In the genomic region with DNA sequence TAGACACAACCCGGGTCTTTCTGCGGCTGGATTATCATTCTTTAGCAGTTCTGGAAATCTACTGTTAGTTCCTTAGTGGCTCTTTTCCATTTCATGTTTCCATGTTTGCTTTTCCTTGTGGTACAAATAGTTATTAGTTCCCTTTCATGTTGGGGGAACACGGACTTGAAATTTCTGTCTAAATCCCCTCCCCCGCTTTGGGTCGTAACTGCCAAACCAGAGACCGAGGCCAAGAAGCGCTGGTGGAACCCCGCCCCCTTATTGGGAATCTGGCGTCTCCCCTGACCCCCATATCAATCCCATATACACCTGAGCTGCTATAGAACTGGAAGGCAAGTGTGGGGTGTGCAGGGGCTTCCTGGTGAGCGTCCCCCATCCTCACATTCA, we compare ENCODE assay signal across 7 mouse cellular contexts. TPM values are rescaled to one million over a fixed set of nuclear protein-coding genes. Genes with fewer than 3 reads are reported as not detected.
DNase-seq lines count a peak whose midpoint lies in the region; ATAC-seq and TF ChIP-seq lines count a peak whose summit lies in the region.

No protein-coding gene starts in this region.

- H3K4me3 ChIP-seq in C2C12 (ENCODE audit: insufficient read depth, poor library complexity, severe bottlenecking), result peak overlapping the region; percentile 34
- peak overlapping the region; percentile 40; the same call in 1 of the 2 replicates for H3K4me3 ChIP-seq in forebrain, embryonic 16.5 days (replicated peaks; ENCODE audit: low read length)
- peak overlapping the region; percentile 37 for H3K4me3 ChIP-seq in limb, embryonic 14.5 days (replicated peaks; ENCODE audit: low read length)
- H3K4me3 ChIP-seq in stomach, embryonic 16.5 days (replicated peaks; ENCODE audit: low read length), result peak overlapping the region; percentile 81

- peaks cover 55% of the 10 kb centered on the region for H3K4me1 ChIP-seq in forebrain, embryonic 16.5 days (replicated peaks; ENCODE audit: control insufficient read depth, insufficient read depth, low read length)
- peaks cover 36% of the 10 kb centered on the region for H3K4me1 ChIP-seq in limb, embryonic 14.5 days (ENCODE audit: control insufficient read depth, insufficient read depth, low read length)
- H3K4me1 ChIP-seq in stomach, embryonic 16.5 days (ENCODE audit: control insufficient read depth, insufficient read depth, low read length), result peaks cover 19% of the 10 kb centered on the region

- H3K9me3 ChIP-seq in forebrain, embryonic 16.5 days (ENCODE audit: control insufficient read depth, low read length), result no peaks in the 10 kb centered on the region
- H3K9me3 ChIP-seq in limb, embryonic 14.5 days (ENCODE audit: control insufficient read depth, low read length), result no peaks in the 10 kb centered on the region
- H3K9me3 ChIP-seq in stomach, embryonic 16.5 days (replicated peaks; ENCODE audit: control insufficient read depth, low read length), result no peaks in the 10 kb centered on the region

- H3K36me3 ChIP-seq in C2C12 (ENCODE audit: control insufficient read depth, insufficient read depth), result no peaks in the 10 kb centered on the region
- peaks cover 2% of the 10 kb centered on the region; the same call in 1 of the 2 replicates for H3K36me3 ChIP-seq in forebrain, embryonic 16.5 days (ENCODE audit: control insufficient read depth, insufficient read depth)
- no peaks in the 10 kb centered on the region for H3K36me3 ChIP-seq in limb, embryonic 14.5 days (ENCODE audit: control insufficient read depth, insufficient read depth, low read length)
- no peaks in the 10 kb centered on the region for H3K36me3 ChIP-seq in stomach, embryonic 16.5 days (ENCODE audit: control insufficient read depth, insufficient read depth, low read length)

- H3K27ac ChIP-seq in forebrain, embryonic 16.5 days (ENCODE audit: low read length), result no peak overlapping the region
- H3K27ac ChIP-seq in limb, embryonic 14.5 days (replicated peaks; ENCODE audit: low read depth, low read length), result peak overlapping the region; percentile 67
- peak overlapping the region; percentile 98 for H3K27ac ChIP-seq in stomach, embryonic 16.5 days (ENCODE audit: low read length)

- peak overlapping the region; percentile 71 for H3K4me2 ChIP-seq in forebrain, embryonic 16.5 days (ENCODE audit: low read length)
- peak overlapping the region; percentile 99 for H3K4me2 ChIP-seq in limb, embryonic 14.5 days (replicated peaks; ENCODE audit: low read depth, low read length, severe bottlenecking)
- peak overlapping the region; percentile 100 for H3K4me2 ChIP-seq in stomach, embryonic 16.5 days (ENCODE audit: low read depth, low read length)

- ATAC-seq in forebrain, embryonic 16.5 days, result no peak
- ATAC-seq in limb, embryonic 14.5 days (ENCODE audit: low FRiP score, low read depth), result no peak
- no peak for ATAC-seq in stomach, embryonic 16.5 days (ENCODE audit: insufficient read depth, low FRiP score)

- peak; percentile 35 for DNase-seq in 416B (ENCODE audit: low read depth)
- no peak for DNase-seq in limb, embryonic 14.5 days (ENCODE audit: low spot score)
- no peak for DNase-seq in frontal cortex, adult 2 months (ENCODE audit: extremely low spot score in 1 of 2, low spot score in 1 of 2)
- no peak for DNase-seq in layer of hippocampus, adult 11-12 months (ENCODE audit: low spot score)

- no peaks in the 10 kb centered on the region for H3K27me3 ChIP-seq in C2C12 (ENCODE audit: control insufficient read depth, insufficient read depth, insufficient read length)
- H3K27me3 ChIP-seq in forebrain, embryonic 16.5 days (replicated peaks; ENCODE audit: control insufficient read depth, insufficient read depth, low read length), result peaks cover 13% of the 10 kb centered on the region
- H3K27me3 ChIP-seq in limb, embryonic 14.5 days (ENCODE audit: control insufficient read depth, insufficient read depth, low read length), result peaks cover 6% of the 10 kb centered on the region; the same call in 1 of the 2 replicates
- H3K27me3 ChIP-seq in stomach, embryonic 16.5 days (ENCODE audit: control insufficient read depth, insufficient read depth, low read length), result no peaks in the 10 kb centered on the region

- 4% methylated on average over 10 of the region's 10 CpGs for WGBS in forebrain, embryonic 16.5 days
- 4% methylated on average over 10 of the region's 10 CpGs for WGBS in limb, embryonic 14.5 days
- 6% methylated on average over 10 of the region's 10 CpGs for WGBS in stomach, embryonic 16.5 days

- peaks cover 26% of the 10 kb centered on the region for H3K79me2 ChIP-seq in C2C12 (ENCODE audit: control insufficient read depth, insufficient read depth)

- H3K79me3 ChIP-seq in C2C12 (ENCODE audit: low read depth), result no peaks in the 10 kb centered on the region

- TF ChIP-seq POLR2A in limb, embryonic 14.5 days (IDR thresholded peaks at IDR 0.05; ENCODE audit: borderline replicate concordance, extremely low read depth, insufficient read depth, insufficient read length), result no peak

- no peak for TF ChIP-seq CTCF in C2C12 (IDR thresholded peaks at IDR 0.05; ENCODE audit: control insufficient read depth, insufficient read depth, insufficient read length)

- H3K9ac ChIP-seq in forebrain, embryonic 16.5 days (replicated peaks; ENCODE audit: low read depth, low read length), result no peak overlapping the region
- peak overlapping the region; percentile 58 for H3K9ac ChIP-seq in limb, embryonic 14.5 days (ENCODE audit: low read depth, low read length, severe bottlenecking)
- peak overlapping the region; percentile 86 for H3K9ac ChIP-seq in stomach, embryonic 16.5 days (ENCODE audit: low read length)

- peak overlapping the region; percentile 56 for H3ac ChIP-seq in C2C12 (ENCODE audit: control insufficient read depth, insufficient read length, low read depth)

TF ChIP-seq in C2C12, 6 proteins besides CTCF, POLR2A, EP300 and RAD21:
- TF ChIP-seq MYOD1 (IDR thresholded peaks at IDR 0.05; ENCODE audit: control insufficient read depth, insufficient read length, low read depth), result no peak
- no peak for TF ChIP-seq USF1 (IDR thresholded peaks at IDR 0.05; ENCODE audit: low read depth)
- TF ChIP-seq MAX (IDR thresholded peaks at IDR 0.05), result no peak
- TF ChIP-seq MYOG (IDR thresholded peaks at IDR 0.05; ENCODE audit: control insufficient read depth, extremely low read depth, insufficient read length), result no peak
- no peak for TF ChIP-seq CEBPB (IDR thresholded peaks at IDR 0.05; ENCODE audit: low read depth)
- no peak for TF ChIP-seq FOSL1 (IDR thresholded peaks at IDR 0.05; ENCODE audit: insufficient read depth, low read length, poor library complexity, severe bottlenecking)
TF ChIP-seq in C2C12: peak in this region for 0.

RNA-seq across cellular contexts. Expression of a gene that starts 0.8 kb away (rescaled TPM):
- 29.5 TPM for polyA plus RNA-seq in C2C12 (2012; fragmentation: generic; extraction: Trizol)
- 0.51 and 0.77 TPM in 2 replicates for polyA plus RNA-seq in forebrain, embryonic 16.5 days (2015; fragmentation: Nextera tagmentation; extraction: Ambion mirVana)
- 13.4 and 14.7 TPM in 2 replicates for polyA plus RNA-seq in limb, embryonic 14.5 days (2012; rRNA removed)
- 2.7 and 3.4 TPM in 2 replicates for polyA plus RNA-seq in limb, embryonic 14.5 days (2014; fragmentation: Nextera tagmentation; extraction: Ambion mirVana)
- polyA plus RNA-seq in stomach, embryonic 16.5 days (2015; fragmentation: Nextera tagmentation; extraction: Ambion mirVana), result 8.0 and 9.2 TPM in 2 replicates
- 15.2 and 15.3 TPM in 2 replicates for polyA plus RNA-seq in frontal cortex, adult 2 months (2012; rRNA removed)

RNA-seq across cellular contexts. Expression of a gene that starts 7.2 kb away (rescaled TPM):
- not detected for polyA plus RNA-seq in C2C12 (2012; fragmentation: generic; extraction: Trizol)
- polyA plus RNA-seq in forebrain, embryonic 16.5 days (2015; fragmentation: Nextera tagmentation; extraction: Ambion mirVana), result 0.77 TPM in 1 of 2 replicates, not detected in the other
- 2.4 and 2.8 TPM in 2 replicates for polyA plus RNA-seq in limb, embryonic 14.5 days (2012; rRNA removed)
- polyA plus RNA-seq in limb, embryonic 14.5 days (2014; fragmentation: Nextera tagmentation; extraction: Ambion mirVana), result not detected in 2 replicates
- not detected in 2 replicates for polyA plus RNA-seq in stomach, embryonic 16.5 days (2015; fragmentation: Nextera tagmentation; extraction: Ambion mirVana)
- 5.1 and 6.3 TPM in 2 replicates for polyA plus RNA-seq in frontal cortex, adult 2 months (2012; rRNA removed)

RNA-seq across cellular contexts. Expression of a gene that starts 16.3 kb away (rescaled TPM):
- polyA plus RNA-seq in C2C12 (2012; fragmentation: generic; extraction: Trizol), result 11.0 TPM
- 43.6 and 46.7 TPM in 2 replicates for polyA plus RNA-seq in forebrain, embryonic 16.5 days (2015; fragmentation: Nextera tagmentation; extraction: Ambion mirVana)
- polyA plus RNA-seq in limb, embryonic 14.5 days (2012; rRNA removed), result 32.8 and 36.0 TPM in 2 replicates
- polyA plus RNA-seq in limb, embryonic 14.5 days (2014; fragmentation: Nextera tagmentation; extraction: Ambion mirVana), result 26.8 and 27.1 TPM in 2 replicates
- polyA plus RNA-seq in stomach, embryonic 16.5 days (2015; fragmentation: Nextera tagmentation; extraction: Ambion mirVana), result 27.5 and 28.6 TPM in 2 replicates
- polyA plus RNA-seq in frontal cortex, adult 2 months (2012; rRNA removed), result 43.7 and 47.7 TPM in 2 replicates

RNA-seq across cellular contexts. Expression of a gene that starts 22.8 kb away (rescaled TPM):
- polyA plus RNA-seq in C2C12 (2012; fragmentation: generic; extraction: Trizol), result 446 TPM
- 139 and 156 TPM in 2 replicates for polyA plus RNA-seq in forebrain, embryonic 16.5 days (2015; fragmentation: Nextera tagmentation; extraction: Ambion mirVana)
- 247 and 268 TPM in 2 replicates for polyA plus RNA-seq in limb, embryonic 14.5 days (2012; rRNA removed)
- 473 and 476 TPM in 2 replicates for polyA plus RNA-seq in limb, embryonic 14.5 days (2014; fragmentation: Nextera tagmentation; extraction: Ambion mirVana)
- 322 and 323 TPM in 2 replicates for polyA plus RNA-seq in stomach, embryonic 16.5 days (2015; fragmentation: Nextera tagmentation; extraction: Ambion mirVana)
- polyA plus RNA-seq in frontal cortex, adult 2 months (2012; rRNA removed), result 7.1 TPM in 2 replicates

RNA-seq across cellular contexts. Expression of a gene that starts 22.8 kb away (rescaled TPM):
- 86.3 TPM for polyA plus RNA-seq in C2C12 (2012; fragmentation: generic; extraction: Trizol)
- polyA plus RNA-seq in forebrain, embryonic 16.5 days (2015; fragmentation: Nextera tagmentation; extraction: Ambion mirVana), result 14.4 and 17.2 TPM in 2 replicates
- polyA plus RNA-seq in limb, embryonic 14.5 days (2012; rRNA removed), result 134 and 166 TPM in 2 replicates
- polyA plus RNA-seq in limb, embryonic 14.5 days (2014; fragmentation: Nextera tagmentation; extraction: Ambion mirVana), result 72.5 and 80.0 TPM in 2 replicates
- polyA plus RNA-seq in stomach, embryonic 16.5 days (2015; fragmentation: Nextera tagmentation; extraction: Ambion mirVana), result 96.5 and 103 TPM in 2 replicates
- polyA plus RNA-seq in frontal cortex, adult 2 months (2012; rRNA removed), result 18.2 and 18.6 TPM in 2 replicates
